Mouse (Mus musculus): ENCODE measurements around the gene Zyg11b. TPM values are rescaled to one million over a fixed set of nuclear protein-coding genes. Genes with fewer than 3 reads are reported as not detected.

Gene Zyg11b
- polyA plus RNA-seq, 1 experiment from 2014 or later: 16.8 TPM

DNA sequence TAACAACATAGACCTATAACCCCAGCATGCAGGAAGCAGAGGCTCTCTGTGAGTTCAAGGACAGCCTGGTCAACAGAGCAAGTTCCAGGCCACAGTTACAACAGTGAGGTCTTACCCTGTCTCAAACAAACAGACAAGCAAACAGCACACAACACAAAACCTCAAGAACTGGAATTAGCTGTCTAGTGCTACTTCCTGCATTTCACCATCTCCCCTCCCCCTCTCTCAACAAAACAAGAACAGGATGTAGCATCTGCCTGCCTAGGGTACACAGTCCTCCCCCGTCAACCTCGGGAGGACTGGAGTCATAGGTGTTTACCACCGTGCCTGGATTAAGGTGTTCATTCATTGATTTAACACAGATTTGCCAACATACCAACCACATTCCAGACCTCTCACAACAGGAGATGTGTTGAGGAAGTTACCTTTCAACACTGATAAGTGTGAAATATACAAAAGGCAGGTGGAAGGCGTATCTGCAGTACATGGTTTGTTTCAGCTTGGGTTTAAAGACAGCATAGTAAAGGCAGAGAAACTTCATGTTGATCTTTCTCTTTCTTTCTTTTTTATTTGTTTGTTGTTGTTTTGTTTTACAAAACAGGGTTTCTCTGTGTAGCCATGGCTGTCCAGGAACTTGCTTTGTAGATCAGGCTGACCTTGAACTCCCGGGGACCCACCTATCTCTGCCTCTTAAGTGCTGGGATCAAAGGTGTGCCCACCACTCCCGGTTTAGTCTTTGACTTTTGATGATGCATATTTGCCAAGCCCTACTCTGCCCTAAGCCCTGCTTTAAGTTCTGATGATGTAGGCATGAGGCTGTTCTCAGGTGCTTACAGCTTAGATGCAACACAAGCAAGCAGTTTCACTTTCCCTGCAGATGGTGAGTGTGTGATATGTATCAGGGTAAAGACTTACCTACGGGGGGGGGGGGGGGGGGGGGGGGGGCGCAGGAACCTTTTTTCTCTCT lies 18.0 kb upstream of the Zyg11b start:
- no peaks in the 10 kb centered on the region for H3K27me3 ChIP-seq
- in situ Hi-C loops (cut with MboI; ENCODE audit: low pct_unique_long_range_greater_than_20kb): loop anchor here (10.0 kb wide), 1 partner anchor 424 kb away; no protein-coding TSS in a partner anchor
- TF ChIP-seq CTCF (IDR thresholded peaks at IDR 0.05): no peak
- no peak for ATAC-seq
- POLR2A ChIA-PET: no interaction called here
- CTCF ChIA-PET: no interaction called here
- no peak for DNase-seq (ENCODE audit: low read depth, low spot score)

DNA sequence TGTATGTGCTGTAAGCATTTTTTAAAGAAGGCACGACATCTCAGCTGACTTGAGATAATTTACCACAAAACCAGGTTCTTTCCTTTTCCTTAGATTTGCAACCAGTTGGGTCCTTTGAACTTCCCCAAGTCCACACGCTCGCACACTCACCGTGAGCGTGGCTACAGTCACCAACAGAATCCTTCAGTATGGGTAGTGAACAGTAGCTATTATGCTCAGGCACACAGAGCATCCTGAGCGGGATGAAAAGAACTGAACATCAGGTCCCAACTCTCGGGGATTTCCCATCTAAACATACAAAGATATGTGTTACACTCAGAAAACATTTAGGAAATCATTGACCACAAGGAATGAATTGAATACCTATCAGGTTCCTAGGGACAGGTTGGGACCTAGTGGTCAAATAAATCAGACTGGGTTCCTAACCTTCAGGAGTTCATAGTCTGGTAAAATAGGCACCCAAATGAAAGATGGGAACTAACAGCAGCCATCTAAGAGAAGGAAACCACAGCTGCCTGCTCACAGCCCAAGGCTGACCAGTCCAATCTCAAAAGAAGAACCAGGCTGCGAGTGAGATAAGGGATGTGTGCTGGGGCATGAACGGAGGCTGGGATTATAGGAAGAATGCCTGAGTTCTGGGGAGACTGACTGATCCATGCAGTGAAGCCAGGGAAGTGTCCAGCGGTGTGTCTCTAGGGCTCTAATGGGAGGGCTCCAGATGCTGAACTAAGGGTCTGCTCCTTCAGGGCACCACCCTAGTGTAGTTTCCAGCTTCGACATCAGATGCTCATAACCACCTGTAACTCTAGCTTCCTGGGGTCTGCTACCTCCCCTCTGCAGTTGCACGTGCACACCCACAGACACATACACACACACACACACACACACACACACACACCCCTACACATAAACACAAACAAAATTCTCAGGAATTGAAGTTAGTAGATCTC lies 17.0 kb upstream of the Zyg11b start:
- no peak for TF ChIP-seq CTCF (IDR thresholded peaks at IDR 0.05)
- CTCF ChIA-PET: no interaction called here
- H3K27me3 ChIP-seq: no peaks in the 10 kb centered on the region
- in situ Hi-C loops (cut with MboI; ENCODE audit: low pct_unique_long_range_greater_than_20kb): loop anchor here (10.0 kb wide), 1 partner anchor 423 kb away; no protein-coding TSS in a partner anchor
- no peak for ATAC-seq
- POLR2A ChIA-PET: no interaction called here
- DNase-seq (ENCODE audit: low read depth, low spot score): no peak

DNA sequence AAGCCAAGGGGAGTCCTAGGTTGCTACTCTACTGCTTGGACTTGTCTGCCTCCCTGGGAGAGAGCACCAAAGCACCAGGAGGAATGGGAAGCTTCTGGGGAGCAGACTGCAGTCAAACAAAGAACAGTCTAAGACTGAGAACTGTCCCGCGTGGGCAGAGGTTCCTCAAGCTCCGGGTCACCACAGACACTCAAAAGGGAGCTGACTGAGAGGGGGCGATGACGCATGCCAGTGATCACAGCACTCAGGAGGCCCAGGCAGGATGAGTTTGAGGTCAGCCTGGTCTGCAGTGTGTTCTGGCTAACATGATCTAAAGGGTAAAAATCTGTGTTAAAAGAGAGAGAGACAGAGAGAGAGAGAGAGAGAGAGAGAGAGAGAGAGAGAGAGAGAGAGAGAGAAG lies 13.1 kb upstream of the Zyg11b start:
- DNase-seq (ENCODE audit: low read depth, low spot score) (no peak), ATAC-seq (no peak)
- TF ChIP-seq CTCF (IDR thresholded peaks at IDR 0.05): no peak
- POLR2A ChIA-PET: no interaction called here
- H3K27me3 ChIP-seq: no peaks in the 10 kb centered on the region
- CTCF ChIA-PET: interaction anchor here (4.0 kb wide), 1 partner anchor 13 kb away, joined by 12 read pairs; no protein-coding TSS in a partner anchor
- in situ Hi-C loops (cut with MboI; ENCODE audit: low pct_unique_long_range_greater_than_20kb): loop anchor here (10.0 kb wide), 1 partner anchor 419 kb away; no protein-coding TSS in a partner anchor

DNA sequence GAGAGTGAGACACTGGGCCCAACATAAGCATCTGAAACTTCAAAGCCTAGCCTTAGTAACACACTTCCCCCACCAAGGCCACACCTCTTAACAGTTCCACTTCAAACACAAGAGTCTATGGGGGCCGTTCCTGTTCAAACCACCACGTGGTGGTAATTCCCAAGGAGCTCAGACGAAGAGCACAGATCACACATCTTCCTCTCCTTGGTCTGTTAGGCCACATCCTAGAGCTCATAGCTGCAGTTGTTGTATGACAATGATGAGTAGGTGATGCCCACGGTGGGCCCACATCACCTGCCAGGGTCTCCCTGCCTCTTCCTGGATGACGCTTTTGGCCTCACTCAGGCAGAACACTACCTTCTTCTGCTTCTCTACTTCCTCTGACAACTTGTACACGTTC lies 9.8 kb upstream of the Zyg11b start:
- ChIA-PET CTCF (interaction anchor here (1.0 kb wide), 1 partner anchor 16 kb away, joined by 3 read pairs; no protein-coding TSS in a partner anchor), POLR2A (no interaction called here)
- no peak for TF ChIP-seq CTCF (IDR thresholded peaks at IDR 0.05)
- ATAC-seq (no peak), DNase-seq (ENCODE audit: low read depth, low spot score) (no peak)
- no peaks in the 10 kb centered on the region for H3K27me3 ChIP-seq
- in situ Hi-C loops (cut with MboI; ENCODE audit: low pct_unique_long_range_greater_than_20kb): loop anchor here (10.0 kb wide), 1 partner anchor 416 kb away; no protein-coding TSS in a partner anchor

DNA sequence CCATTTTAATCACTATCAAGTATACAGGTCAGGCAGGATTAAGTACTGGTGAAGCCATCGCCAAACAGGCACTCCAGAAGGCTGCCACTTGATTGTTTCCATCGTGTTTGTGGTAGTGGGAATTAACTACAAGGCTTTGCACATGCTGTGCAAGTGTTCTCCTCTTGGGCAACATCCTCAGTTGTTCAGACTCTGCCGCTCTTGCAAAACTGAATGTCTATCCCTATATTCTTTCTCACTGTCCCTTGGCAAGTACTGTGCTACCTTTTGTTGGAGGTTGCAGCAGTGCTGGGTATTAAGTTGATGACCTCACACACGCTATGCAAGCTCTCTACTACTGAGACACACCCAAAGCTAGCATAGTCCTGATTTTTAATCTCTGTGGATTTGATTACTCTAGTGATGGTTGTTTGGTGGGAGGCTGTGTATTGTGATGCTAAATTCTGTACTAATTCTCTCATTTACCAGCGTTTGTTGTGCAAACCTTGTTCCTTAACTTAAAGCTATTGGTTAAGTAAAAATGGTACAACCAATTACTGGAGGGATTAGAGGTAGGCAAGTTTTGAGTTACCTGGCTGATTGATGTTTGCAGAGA lies 1.5 kb upstream of the Zyg11b start:
- in situ Hi-C loops (cut with MboI; ENCODE audit: low pct_unique_long_range_greater_than_20kb): no loop called here
- ATAC-seq (no peak), DNase-seq (ENCODE audit: low read depth, low spot score) (no peak)
- ChIA-PET CTCF (interaction anchor here (2.8 kb wide), 1 partner anchor 25 kb away, joined by 10 read pairs; the partner anchor contains the start of gene Coa7), POLR2A (interaction anchor here (1.2 kb wide), 1 partner anchor 24 kb away, joined by 5 read pairs; no protein-coding TSS in a partner anchor)
- no peaks in the 10 kb centered on the region for H3K27me3 ChIP-seq
- TF ChIP-seq CTCF (IDR thresholded peaks at IDR 0.05): no peak

DNA sequence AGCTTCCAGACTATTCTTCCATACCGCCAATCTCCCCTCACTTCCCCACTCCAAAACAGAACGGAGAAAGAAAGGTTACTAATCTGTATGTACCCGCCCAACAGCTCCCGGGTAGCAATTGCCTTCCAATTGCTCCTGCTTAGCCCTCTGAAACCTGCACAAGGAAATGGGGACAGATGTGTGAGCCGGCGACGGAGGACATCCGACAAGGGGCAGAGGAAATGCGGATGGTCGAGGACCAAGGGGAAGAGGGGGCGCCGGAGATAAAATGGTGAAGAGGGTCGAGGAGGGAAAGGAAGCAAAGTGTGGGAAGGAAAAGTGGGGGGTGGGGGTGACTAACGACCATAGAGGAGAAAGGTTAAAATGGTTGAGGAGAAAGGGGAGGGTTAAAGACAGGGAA lies 630 bp downstream of the Zyg11b start:
- H3K27me3 ChIP-seq: no peaks in the 10 kb centered on the region
- ChIA-PET POLR2A (no interaction called here), CTCF (no interaction called here)
- no peak for ATAC-seq
- no peak for DNase-seq (ENCODE audit: low read depth, low spot score)
- in situ Hi-C loops (cut with MboI; ENCODE audit: low pct_unique_long_range_greater_than_20kb): no loop called here
- no peak for TF ChIP-seq CTCF (IDR thresholded peaks at IDR 0.05)

DNA sequence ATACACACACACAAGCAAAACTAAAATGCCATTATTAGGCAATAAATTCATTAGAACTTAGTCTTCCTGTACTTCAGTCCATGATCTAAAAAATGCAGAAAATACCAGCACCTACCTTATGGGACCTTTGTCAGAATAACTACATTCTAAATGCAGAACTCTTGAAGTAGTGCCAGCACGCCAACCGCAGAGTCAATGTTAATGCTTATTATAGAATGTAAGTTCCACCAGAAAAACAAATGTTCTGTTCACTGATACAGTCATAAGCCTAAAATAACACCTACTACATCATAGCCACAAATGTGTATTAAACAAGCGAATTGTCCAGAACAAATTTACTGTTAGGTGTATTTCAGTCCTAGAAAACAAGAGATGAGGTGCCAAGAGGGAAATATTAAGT lies 23.9 kb downstream of the Zyg11b start:
- CTCF ChIA-PET: interaction anchor here (1.9 kb wide), 1 partner anchor 50 kb away, joined by 4 read pairs; no protein-coding TSS in a partner anchor
- TF ChIP-seq CTCF (IDR thresholded peaks at IDR 0.05): no peak
- POLR2A ChIA-PET: no interaction called here
- DNase-seq (ENCODE audit: low read depth, low spot score): no peak
- no peaks in the 10 kb centered on the region for H3K27me3 ChIP-seq
- no peak for ATAC-seq
- in situ Hi-C loops (cut with MboI; ENCODE audit: low pct_unique_long_range_greater_than_20kb): no loop called here

DNA sequence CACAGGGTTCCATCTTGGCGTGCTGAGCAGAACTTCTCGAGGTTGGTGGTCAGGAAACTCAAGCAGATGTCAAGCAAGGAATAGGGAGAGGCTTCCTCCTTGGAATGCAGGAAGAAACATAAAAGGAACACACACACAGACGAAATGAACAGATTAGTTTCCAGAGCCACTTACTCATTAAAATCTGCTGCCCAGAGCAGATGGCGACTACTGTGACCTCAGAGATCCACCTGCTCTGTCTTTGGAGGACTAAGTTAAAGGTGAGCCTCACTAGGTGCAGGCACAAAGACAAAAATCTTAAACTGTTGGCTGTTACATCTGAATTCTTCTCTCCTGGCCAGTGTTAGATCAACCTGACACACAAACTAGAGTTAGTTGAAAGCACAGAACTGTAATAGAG lies 28.6 kb downstream of the Zyg11b start:
- POLR2A ChIA-PET: no interaction called here
- CTCF ChIA-PET: no interaction called here
- DNase-seq (ENCODE audit: low read depth, low spot score): no peak
- in situ Hi-C loops (cut with MboI; ENCODE audit: low pct_unique_long_range_greater_than_20kb): no loop called here
- H3K27me3 ChIP-seq: no peaks in the 10 kb centered on the region
- TF ChIP-seq CTCF (IDR thresholded peaks at IDR 0.05): no peak
- ATAC-seq: no peak

DNA sequence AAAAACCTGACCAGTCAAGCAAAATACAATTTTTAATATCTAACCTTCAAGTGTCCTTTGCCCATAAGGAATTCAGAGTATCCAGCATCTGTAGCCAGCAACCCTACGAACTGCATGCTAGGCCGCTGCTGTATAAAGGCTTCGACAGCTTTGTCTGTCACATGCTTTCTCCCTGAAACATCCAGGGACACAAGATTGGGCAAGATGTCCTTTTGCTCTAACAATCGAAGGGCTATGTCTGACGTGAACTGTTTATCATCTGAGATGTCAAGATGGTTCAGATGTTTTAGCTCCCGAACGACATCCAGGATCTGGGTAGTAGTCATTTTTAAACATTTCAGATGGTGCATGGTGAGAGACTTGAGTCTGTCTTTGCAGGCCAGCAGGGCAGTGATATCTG lies 35.1 kb downstream of the Zyg11b start:
- POLR2A ChIA-PET: no interaction called here
- TF ChIP-seq CTCF (IDR thresholded peaks at IDR 0.05): no peak
- CTCF ChIA-PET: interaction anchor here (1.2 kb wide), 1 partner anchor 27 kb away, joined by 3 read pairs; no protein-coding TSS in a partner anchor
- ATAC-seq (no peak), DNase-seq (ENCODE audit: low read depth, low spot score) (no peak)
- in situ Hi-C loops (cut with MboI; ENCODE audit: low pct_unique_long_range_greater_than_20kb): no loop called here
- H3K27me3 ChIP-seq: no peaks in the 10 kb centered on the region

DNA sequence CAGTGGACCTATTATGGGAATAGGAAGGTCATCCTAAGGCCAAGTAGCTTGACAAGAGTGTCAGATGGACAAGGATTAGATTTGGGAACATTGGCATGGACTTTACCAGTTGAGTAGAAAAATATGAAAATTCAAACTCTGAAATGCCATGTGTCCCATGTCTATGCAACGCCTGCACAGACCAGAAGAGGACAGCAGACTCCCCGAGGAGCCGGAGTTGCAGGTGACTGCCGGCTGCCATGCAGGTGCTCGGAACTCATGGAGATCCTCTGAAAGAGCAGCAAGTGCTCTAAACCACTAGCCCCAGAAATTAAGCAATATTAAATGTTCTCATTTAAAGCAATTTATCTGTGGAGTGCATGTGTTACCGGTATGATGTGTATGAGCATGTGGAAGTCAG lies 47.6 kb downstream of the Zyg11b start:
- in situ Hi-C loops (cut with MboI; ENCODE audit: low pct_unique_long_range_greater_than_20kb): no loop called here
- DNase-seq (ENCODE audit: low read depth, low spot score): no peak
- TF ChIP-seq CTCF (IDR thresholded peaks at IDR 0.05): peak; percentile 56
- no peaks in the 10 kb centered on the region for H3K27me3 ChIP-seq
- ChIA-PET CTCF (no interaction called here), POLR2A (no interaction called here)
- no peak for ATAC-seq
